Mouse (Mus musculus): ENCODE results near the gene Smyd3.

DNA sequence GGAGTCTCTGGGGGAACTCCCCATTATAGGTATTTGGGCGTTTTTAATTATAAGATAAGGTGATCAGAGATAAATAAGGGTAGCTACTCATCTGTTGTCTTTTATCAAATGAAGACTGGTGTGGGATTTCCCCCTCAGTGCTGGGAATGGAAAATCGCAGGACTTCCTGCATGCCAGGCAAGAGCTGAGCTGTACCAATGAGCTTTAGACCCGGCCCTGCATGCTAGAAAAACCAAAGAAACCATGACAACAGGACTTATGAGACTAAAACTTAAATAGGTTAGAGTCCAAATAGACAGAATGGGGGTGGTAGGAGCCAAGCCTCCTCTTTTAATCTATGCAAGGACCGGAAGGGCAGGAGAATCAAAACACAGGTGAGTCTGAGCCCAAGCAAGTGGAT, 492.7 kb downstream of the Smyd3 start:
- TF ChIP-seq EP300 (IDR thresholded peaks at IDR 0.05): no peak
- no peak for TF ChIP-seq CTCF (IDR thresholded peaks at IDR 0.05)
